In the genomic region with DNA sequence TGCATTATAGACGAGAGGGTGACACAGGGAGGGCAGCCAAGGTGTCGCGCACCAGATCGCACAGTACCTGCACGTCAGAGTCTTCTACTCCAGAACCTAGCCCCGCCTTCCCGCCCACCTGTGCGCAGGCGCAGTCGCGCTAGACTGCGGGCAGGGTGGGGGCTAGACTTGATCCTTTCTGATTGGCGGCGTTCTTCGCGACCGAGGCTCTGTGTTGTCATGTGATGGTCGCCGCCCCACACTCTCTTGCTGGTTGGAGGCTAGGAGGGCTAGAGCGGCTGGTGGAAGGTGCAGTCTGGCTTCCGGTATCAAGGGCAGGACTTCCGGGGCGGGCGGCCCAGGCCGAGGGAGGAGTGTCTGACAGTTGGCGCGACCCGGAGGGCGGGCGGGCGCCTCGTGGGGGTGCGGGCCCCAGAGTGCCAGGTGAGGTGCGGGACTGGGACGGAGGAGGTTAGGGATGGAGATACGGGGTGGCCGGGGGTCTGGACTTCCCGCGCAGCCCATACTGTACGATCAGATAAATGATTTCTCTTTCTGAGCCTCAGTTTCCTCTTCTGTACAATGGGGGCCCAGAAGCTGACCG, we compare ENCODE assay signal across 8 mouse cellular contexts. TPM values are rescaled to one million over a fixed set of nuclear protein-coding genes. Genes with fewer than 3 reads are reported as not detected.
DNase-seq lines count a peak whose midpoint lies in the region; ATAC-seq lines count a peak whose summit lies in the region.

A gene (minus strand): TSS at position 288 of the 583 bp plus-strand sequence.
A gene (plus strand): TSS at position 303 of the 583 bp plus-strand sequence.

- H3K4me3 ChIP-seq in hindbrain, embryonic 12.5 days, result peak within 1 kb of the TSS; percentile 75

- H3K4me1 ChIP-seq in hindbrain, embryonic 12.5 days, result peaks cover 14% of the 10 kb centered on the region

- ATAC-seq in hindbrain, embryonic 12.5 days (ENCODE audit: low FRiP score), result peak; percentile 99

- H3K9me3 ChIP-seq in hindbrain, embryonic 12.5 days (replicated peaks), result no peaks in the 10 kb centered on the region

- peak within 1 kb of the TSS; percentile 71 for H3K4me2 ChIP-seq in hindbrain, embryonic 12.5 days (replicated peaks)

- peak within 1 kb of the TSS; percentile 71 for H3K9ac ChIP-seq in hindbrain, embryonic 12.5 days

- peak; percentile 97 for DNase-seq in NIH3T3 (ENCODE audit: low read depth)
- peak; percentile 98 for DNase-seq in cerebellum, postnatal 10 days
- DNase-seq in frontal cortex, postnatal 10 days (ENCODE audit: low spot score in 2 of 2), result peak; percentile 96 to 98
- DNase-seq in layer of hippocampus, postnatal 14 days (ENCODE audit: low spot score in 2 of 2), result peak; percentile 93 to 98
- DNase-seq in lung, postnatal 14 days, result peak; percentile 93
- DNase-seq in retina, adult 2 months (ENCODE audit: low read depth, low spot score), result peak; percentile 93
- peak; percentile 94 to 97 for DNase-seq in thymus, postnatal 36 days

- peaks cover 5% of the 10 kb centered on the region; the same call in 1 of the 2 replicates for H3K36me3 ChIP-seq in hindbrain, embryonic 12.5 days

- under 1% methylated on average over 41 of the region's 41 CpGs for WGBS in hindbrain, embryonic 12.5 days

- no peaks in the 10 kb centered on the region for H3K27me3 ChIP-seq in hindbrain, embryonic 12.5 days

- H3K27ac ChIP-seq in hindbrain, embryonic 12.5 days, result no peak within 1 kb of the TSS

RNA-seq across cellular contexts. Expression of the first gene that starts in this region (rescaled TPM):
- polyA plus RNA-seq in hindbrain, embryonic 12.5 days (2016; fragmentation: Nextera tagmentation; extraction: Ambion mirVana), result 93.9 and 104 TPM in 2 replicates
- total RNA-seq in layer of hippocampus, postnatal 14 days (2021), result 100 to 1,000 TPM; 585 to 592 TPM

RNA-seq across cellular contexts. Expression of the second gene that starts in this region (rescaled TPM):
- polyA plus RNA-seq in hindbrain, embryonic 12.5 days (2016; fragmentation: Nextera tagmentation; extraction: Ambion mirVana), result 35.0 and 35.4 TPM in 2 replicates
- total RNA-seq in layer of hippocampus, postnatal 14 days (2021), result 10 to 100 TPM; 20.8 to 21.4 TPM
